Mouse (Mus musculus): ENCODE data around the gene Fxr2. TPM values are rescaled to one million over a fixed set of nuclear protein-coding genes. Genes with fewer than 3 reads are reported as not detected.

Gene Fxr2
- total RNA-seq (2014; fragmentation: Nextera tagmentation) (67.4 and 83.1 TPM in 2 replicates), total RNA-seq (2017) (36.4 and 45.6 TPM in 2 replicates)

DNA sequence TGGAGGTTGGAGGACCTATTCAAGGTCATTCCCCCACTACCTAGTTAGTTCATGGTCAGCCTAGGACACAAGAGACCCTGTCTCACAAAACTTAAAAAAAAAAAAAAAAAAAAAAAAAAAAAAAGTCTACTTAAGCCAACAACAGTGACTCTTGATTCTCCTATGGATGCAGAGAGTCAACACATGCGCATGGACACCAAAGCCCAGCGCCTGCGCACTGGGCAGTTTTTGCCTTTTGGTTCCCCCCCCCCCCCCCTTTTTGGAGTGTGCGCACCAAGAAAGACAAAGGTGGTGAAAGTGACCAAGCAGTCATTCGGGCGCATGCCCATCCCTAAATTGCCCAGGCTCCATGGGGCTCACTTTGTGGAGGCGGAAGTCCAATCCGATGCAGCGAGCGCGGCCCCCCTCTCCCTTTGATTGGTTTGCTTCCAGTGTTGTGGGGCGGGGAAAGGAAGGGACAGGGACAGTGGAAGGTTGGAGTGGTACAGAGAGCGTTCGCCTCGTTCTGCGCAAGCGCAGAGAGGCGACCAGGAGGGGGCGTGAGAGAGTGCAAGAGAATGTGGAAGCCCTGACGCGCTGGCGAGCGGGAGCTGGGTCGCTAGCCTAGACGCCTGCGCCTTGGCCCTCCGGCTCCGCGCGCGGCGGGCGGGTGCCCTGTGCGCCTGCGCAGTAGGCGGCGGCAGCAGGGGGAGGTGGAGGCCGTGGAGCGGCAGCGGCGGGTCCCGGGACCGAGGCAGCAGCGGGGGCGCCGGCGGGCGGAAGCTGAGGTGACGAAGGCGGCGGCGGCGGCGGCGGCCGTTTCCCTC, at the start of gene Fxr2:
Fxr2 (plus strand) TSS at position 707 of the 806 bp plus-strand sequence.
- ATAC-seq (replicated peaks; ENCODE audit: low FRiP score, low TSS enrichment, poor library complexity, severe bottlenecking): peak; percentile 97

DNA sequence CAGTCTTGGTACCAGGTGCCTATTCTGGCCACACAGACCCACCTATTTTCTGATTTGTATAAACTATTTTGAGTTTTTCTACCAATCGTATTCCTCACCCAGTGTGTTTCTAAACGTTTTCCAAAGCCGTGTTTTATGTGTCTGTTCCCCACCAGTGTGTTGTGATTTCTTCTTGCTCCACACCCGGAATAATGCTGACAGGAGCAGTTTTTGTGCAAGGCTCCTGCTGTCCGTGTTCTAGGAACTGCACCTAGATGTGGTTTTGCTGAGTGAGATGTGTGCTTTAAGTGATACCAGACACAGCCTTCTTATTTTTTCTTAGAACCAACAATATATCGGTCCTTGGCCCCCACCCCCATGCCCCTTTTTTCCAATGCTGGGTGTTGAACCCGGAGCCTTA, 48.8 kb upstream of the Fxr2 start:
- no peak for ATAC-seq (replicated peaks; ENCODE audit: low FRiP score, low TSS enrichment, poor library complexity, severe bottlenecking)

DNA sequence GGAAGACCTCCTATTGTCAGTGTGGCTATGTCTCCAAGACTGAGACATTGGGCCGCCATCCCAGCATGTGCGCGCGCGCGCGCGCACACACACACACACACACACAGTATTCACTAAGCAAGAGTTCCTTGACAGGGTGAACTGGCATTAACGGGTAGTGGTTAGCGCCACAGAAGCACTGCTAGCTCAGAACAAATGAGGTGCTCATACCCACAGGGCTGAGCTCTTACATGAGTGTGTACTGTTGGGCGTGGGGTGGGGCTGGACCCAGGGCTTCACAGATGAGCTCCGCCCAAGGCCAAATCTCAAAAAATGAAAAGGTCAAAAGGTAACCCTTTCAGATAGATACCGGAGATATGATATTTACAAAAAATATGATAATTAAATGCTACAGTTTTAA, 47.9 kb upstream of the Fxr2 start:
- ATAC-seq (replicated peaks; ENCODE audit: low FRiP score, low TSS enrichment, poor library complexity, severe bottlenecking): no peak

DNA sequence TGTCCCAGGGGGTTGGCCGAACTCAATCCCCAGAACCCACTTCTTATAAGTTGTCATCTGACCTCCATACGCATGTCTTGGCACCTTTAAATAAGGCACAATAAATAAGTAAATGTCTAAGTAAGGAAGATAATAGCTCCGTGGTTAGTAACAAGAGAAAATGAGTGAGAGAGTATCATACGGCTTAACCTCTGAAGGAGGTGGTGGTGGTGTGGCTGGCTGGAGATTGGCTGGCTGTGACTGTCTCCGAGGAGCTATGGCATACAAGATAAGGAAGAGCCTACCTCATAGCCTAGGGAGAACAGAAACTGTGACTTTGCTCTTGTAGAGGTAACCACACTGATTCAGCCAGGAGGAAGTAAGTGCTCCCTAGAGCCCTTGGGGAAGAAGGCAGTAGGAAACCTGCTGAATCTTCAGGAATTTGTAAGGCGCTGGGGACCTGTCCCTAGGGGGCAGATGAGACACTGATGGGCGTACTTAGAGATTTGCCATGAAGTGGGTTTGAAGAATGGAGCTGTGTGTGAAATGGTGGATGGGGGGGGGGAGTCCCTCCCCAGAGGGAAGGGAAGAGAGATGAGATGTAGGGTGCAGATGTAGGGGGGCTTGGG, 47.0 kb upstream of the Fxr2 start:
- peak; percentile 80 for ATAC-seq (replicated peaks; ENCODE audit: low FRiP score, low TSS enrichment, poor library complexity, severe bottlenecking)

DNA sequence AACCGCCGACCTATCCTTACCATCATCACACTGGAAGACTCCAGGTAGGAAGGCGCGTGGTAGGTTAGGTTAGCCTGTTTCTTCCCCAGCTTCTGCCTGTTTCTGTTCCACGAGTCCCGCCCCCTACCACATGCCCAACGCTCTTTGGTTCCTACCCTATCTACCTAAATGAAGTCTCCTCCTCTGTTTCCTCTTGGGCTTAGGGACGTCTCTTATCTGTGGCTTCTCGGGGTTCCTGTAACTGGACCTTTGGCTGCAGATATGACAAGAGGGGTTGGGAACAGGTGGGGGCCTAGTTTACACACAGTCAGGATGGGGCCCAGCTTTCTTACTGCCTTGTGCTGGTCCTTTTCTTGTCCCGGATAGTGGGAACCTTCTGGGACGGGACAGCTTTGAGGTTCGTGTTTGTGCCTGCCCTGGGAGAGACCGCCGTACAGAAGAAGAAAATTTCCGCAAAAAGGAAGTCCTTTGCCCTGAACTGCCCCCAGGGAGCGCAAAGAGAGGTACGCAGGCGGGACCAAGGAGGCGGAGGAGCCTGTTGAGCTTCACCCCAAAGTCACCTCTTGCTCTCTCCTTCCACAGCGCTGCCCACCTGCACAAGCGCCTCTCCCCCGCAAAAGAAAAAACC, 43.5 kb upstream of the Fxr2 start:
- ATAC-seq (replicated peaks; ENCODE audit: low FRiP score, low TSS enrichment, poor library complexity, severe bottlenecking): peak; percentile 53

DNA sequence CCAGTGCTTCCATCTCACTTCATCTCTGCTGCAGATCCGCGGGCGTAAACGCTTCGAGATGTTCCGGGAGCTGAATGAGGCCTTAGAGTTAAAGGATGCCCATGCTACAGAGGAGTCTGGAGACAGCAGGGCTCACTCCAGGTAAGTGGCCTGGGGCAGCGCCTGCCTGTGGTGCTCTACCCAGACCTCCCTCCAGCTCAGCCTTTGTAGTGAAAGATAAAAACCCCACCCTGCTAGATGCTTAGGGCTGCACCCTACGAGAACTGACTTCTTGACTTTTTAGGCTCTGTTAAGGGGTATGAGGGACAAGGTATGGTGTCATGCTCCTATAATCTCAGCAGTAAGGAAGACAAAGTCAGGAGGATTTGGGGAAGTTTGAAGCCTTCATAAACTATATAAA, 42.2 kb upstream of the Fxr2 start:
- ATAC-seq (replicated peaks; ENCODE audit: low FRiP score, low TSS enrichment, poor library complexity, severe bottlenecking): no peak

- ATAC-seq (replicated peaks; ENCODE audit: low FRiP score, low TSS enrichment, poor library complexity, severe bottlenecking): no peak
Observed at GRCm38 (mm10) chr11:69591424-69591823, 41.4 kb upstream of the Fxr2 start.

- ATAC-seq (replicated peaks; ENCODE audit: low FRiP score, low TSS enrichment, poor library complexity, severe bottlenecking): no peak
Observed at GRCm38 (mm10) chr11:69591899-69592637, 40.7 kb upstream of the Fxr2 start.

DNA sequence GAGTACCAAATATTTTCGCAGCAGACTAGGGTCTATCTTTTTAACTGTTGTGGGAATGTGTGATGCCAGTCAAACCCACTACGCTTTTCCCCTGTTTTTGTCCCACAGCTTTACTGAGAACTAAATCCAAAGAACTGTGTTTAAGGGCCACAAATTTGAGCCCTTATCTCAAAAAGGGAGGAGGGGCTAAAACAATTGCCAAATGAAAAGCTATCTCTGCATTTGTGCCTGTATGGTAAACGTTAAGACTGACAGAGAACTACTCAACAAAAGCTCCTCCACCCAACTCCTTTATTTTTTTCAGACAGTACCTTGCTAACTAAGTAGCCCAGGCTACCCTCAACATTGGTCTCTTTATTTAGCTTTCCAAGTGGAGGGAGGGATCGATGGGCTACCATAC, 40.0 kb upstream of the Fxr2 start:
- peak; percentile 19; the same call in 1 of the 2 replicates for ATAC-seq (replicated peaks; ENCODE audit: low FRiP score, low TSS enrichment, poor library complexity, severe bottlenecking)

- no peak for ATAC-seq (replicated peaks; ENCODE audit: low FRiP score, low TSS enrichment, poor library complexity, severe bottlenecking)
Observed at GRCm38 (mm10) chr11:69594853-69595252, 37.9 kb upstream of the Fxr2 start.

GRCm38 (mm10) chr11:69599436-69599835, 33.4 kb upstream of the Fxr2 start:
- ATAC-seq (replicated peaks; ENCODE audit: low FRiP score, low TSS enrichment, poor library complexity, severe bottlenecking): no peak

- ATAC-seq (replicated peaks; ENCODE audit: low FRiP score, low TSS enrichment, poor library complexity, severe bottlenecking): no peak
Observed at GRCm38 (mm10) chr11:69600098-69600497, 32.7 kb upstream of the Fxr2 start.

DNA sequence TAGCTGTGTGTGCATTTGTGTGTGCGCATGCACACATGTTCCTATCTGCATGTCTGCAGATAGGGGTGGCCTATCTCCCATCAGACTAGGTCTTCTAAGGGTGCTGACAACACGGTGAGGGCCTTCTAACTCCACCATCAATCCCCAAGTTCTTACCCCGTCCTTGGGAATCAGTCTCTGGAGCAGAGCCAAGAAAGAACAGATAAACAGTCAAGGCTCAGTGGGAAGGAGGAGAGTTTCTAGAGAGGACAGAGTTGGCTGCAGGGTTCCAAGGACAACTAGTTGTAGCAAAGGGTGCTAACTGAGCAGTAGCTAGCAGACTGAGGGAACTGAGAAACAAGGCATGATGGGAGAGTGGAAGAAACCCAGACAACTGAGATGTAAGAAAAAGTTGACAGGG, 31.0 kb upstream of the Fxr2 start:
- ATAC-seq (replicated peaks; ENCODE audit: low FRiP score, low TSS enrichment, poor library complexity, severe bottlenecking): no peak

DNA sequence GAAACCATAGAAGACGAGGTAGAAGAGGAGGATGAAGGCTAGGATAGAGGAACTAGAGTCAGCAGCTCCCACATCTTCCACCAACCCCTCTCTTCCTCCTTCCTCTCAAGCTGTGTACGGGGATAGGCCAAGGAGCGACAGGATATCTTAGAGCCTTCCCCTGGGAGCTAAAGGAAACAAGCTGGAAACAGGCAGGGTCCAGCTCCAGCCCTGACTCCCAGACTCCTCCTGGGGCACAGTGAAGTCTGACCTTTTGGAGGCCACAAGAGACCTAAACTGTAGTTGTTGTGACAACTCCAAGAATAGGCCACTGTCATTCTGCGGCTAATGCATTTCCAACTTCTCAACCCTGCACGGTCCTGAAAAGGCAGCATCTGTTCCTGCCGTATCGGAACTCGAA, 29.3 kb upstream of the Fxr2 start:
- ATAC-seq (replicated peaks; ENCODE audit: low FRiP score, low TSS enrichment, poor library complexity, severe bottlenecking): no peak

DNA sequence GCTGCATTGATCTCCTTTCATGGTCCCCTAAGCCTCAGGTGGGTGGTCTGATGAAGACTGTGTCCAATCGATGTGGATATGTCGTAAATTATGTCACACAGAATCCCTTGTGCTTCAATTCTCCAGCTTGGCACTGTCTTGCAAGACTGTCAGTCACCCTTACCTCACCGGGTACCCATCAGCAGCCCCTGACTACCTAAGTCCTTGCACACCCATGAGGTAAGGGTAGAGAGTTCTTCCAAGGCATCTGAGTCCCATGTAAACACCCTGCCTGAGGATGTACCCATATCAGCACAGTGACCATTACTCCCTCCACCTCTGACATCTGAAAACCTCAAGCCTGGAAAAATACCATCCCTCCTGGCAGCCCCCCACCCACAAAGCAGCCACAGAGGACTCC, 28.4 kb upstream of the Fxr2 start:
- no peak for ATAC-seq (replicated peaks; ENCODE audit: low FRiP score, low TSS enrichment, poor library complexity, severe bottlenecking)

- ATAC-seq (replicated peaks; ENCODE audit: low FRiP score, low TSS enrichment, poor library complexity, severe bottlenecking): 0 out of 2 replicates have a peak, but pooled peaks have one; percentile 4
Observed at GRCm38 (mm10) chr11:69604795-69605664, 27.8 kb upstream of the Fxr2 start.

GRCm38 (mm10) chr11:69605726-69606490, 26.9 kb upstream of the Fxr2 start, which contains the start of gene Atp1b2:
Atp1b2 (minus strand) TSS chr11:69605942.
- ATAC-seq (replicated peaks; ENCODE audit: low FRiP score, low TSS enrichment, poor library complexity, severe bottlenecking): peak; percentile 89

DNA sequence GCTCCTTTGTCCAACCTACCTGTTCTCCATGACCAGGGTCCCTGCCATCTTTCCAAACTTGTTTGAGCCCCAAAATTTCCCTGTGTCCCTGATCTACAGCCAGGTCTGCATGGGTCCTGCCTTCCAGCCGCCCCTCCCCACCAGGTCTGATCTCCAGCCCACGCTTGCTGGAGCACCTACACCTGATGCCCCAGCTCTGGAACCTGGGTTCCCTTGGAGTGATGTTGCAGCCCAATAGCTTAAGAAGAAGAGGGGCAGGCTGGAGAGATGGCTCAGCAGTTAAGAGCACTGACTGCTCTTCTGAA, 26.3 kb upstream of the Fxr2 start:
- ATAC-seq (replicated peaks; ENCODE audit: low FRiP score, low TSS enrichment, poor library complexity, severe bottlenecking): no peak

Data from megakaryocyte-erythroid progenitor cell, adult 5-6 weeks (primary cell).